Mouse (Mus musculus) macrophage (primary cell): ENCODE measurements around the gene Slc30a7. TPM values are rescaled to one million over a fixed set of nuclear protein-coding genes. Genes with fewer than 3 reads are reported as not detected.

ENCODE experiments used
- H3K27ac ChIP-seq: fragments of 350-480 bp; formaldehyde crosslinking; 2 replicates; pipeline ENCODE4 v1.9.0; 2021
- H3K36me3 ChIP-seq: fragments of 350-480 bp; formaldehyde crosslinking; 2 replicates; pipeline ENCODE4 v1.9.0; 2021; ENCODE audit errors: inconsistent target
- H3K4me3 ChIP-seq: fragments of 350-480 bp; formaldehyde crosslinking; 2 replicates; pipeline ENCODE4 v1.9.0; 2021; ENCODE audit errors: inconsistent target
- H3K79me2 ChIP-seq: fragments of 350-480 bp; formaldehyde crosslinking; 2 replicates; pipeline ENCODE4 v1.9.0; 2021; ENCODE audit errors: inconsistent target
- WGBS: methylation state at CpG from one replicate; pipeline ENCODE4 v1.1.7; 2026; ENCODE audit warnings: inconsistent platforms; ENCODE audit not compliant: missing documents; 5-methylcytosine and 5-hydroxymethylcytosine counted together
- polyA plus RNA-seq: library from polyadenylated mRNA; stranded (reverse); fragments of 250-400 nt; gene quantifications from 3 replicates; pipeline ENCODE4 v1.2.4, GENCODE M21; 2018; ENCODE audit warnings: inconsistent platforms
- total RNA-seq, 78 experiments: library from RNA; depleted of rRNA; stranded (reverse); fragments of 250-400 nt; gene quantifications; 1 replicate in 9 of 78; 2 replicates in 24 of 78; 3 replicates in 43 of 78; 4 replicates in 2 of 78; pipeline ENCODE4 v1.2.4; 2018; ENCODE audit warnings: inconsistent platforms in 56 of 78

Gene Slc30a7
- 100 to 1,000 TPM in 11 of 26 experiments, 10 to 100 TPM in 15; 58.0 to 206 (median 86.2) TPM for total RNA-seq (2018; cell fraction: chromatin; rRNA removed)
- total RNA-seq (2018; cell fraction: cytosol; rRNA removed): 10 to 100 TPM; 17.6 to 35.5 (median 27.8) TPM
- total RNA-seq (2018; cell fraction: nucleus; rRNA removed): 100 to 1,000 TPM in 4 of 26 experiments, 10 to 100 TPM in 22; 49.5 to 139 (median 73.7) TPM
- polyA plus RNA-seq: 11.5 to 24.3 TPM (median 16.0 TPM) in 3 replicates

- Histone ChIP-seq H3K79me2 (peaks cover 60% of the 10 kb centered on the region), H3K27ac (peak within 1 kb of the TSS; percentile 79), H3K4me3 (peak within 1 kb of the TSS; percentile 100), H3K36me3 (peaks cover 15% of the 10 kb centered on the region; the same call in 1 of the 2 replicates)
- under 1% methylated on average over 67 of the region's 67 CpGs for WGBS
Observed at GRCm38 (mm10) chr3:116006978-116007940, at the start of gene Slc30a7, which contains the start of gene Extl2. Gene Slc30a7, minus strand, starts transcription at chr3:116007406. Gene Extl2, plus strand, starts transcription at chr3:116007462.

GRCm38 (mm10) chr3:116047034-116047433 is 39.8 kb upstream of the Slc30a7 start:
- Histone ChIP-seq H3K27ac (no peak overlapping the region), H3K79me2 (no peaks in the 10 kb centered on the region), H3K36me3 (no peaks in the 10 kb centered on the region), H3K4me3 (no peak overlapping the region)
- 90% methylated on average over 5 of the region's 5 CpGs for WGBS

- WGBS: 61% methylated on average over 2 of the region's 2 CpGs
- Histone ChIP-seq H3K79me2 (no peaks in the 10 kb centered on the region), H3K4me3 (no peak overlapping the region)
Observed at GRCm38 (mm10) chr3:116046000-116046399, 38.8 kb upstream of the Slc30a7 start.

GRCm38 (mm10) chr3:116040776-116041175 is 33.6 kb upstream of the Slc30a7 start:
- Histone ChIP-seq H3K79me2 (no peaks in the 10 kb centered on the region), H3K4me3 (no peak overlapping the region), H3K27ac (no peak overlapping the region), H3K36me3 (no peaks in the 10 kb centered on the region)
- WGBS: 84% methylated on average over 3 of the region's 3 CpGs

More at GRCm38 (mm10) chr3:116046000-116046399, 38.8 kb upstream of the Slc30a7 start:
- H3K27ac ChIP-seq: no peak overlapping the region
- no peaks in the 10 kb centered on the region for H3K36me3 ChIP-seq

- Histone ChIP-seq H3K4me3 (no peak overlapping the region), H3K36me3 (no peaks in the 10 kb centered on the region), H3K79me2 (no peaks in the 10 kb centered on the region), H3K27ac (no peak overlapping the region)
- WGBS: 61% methylated on average over 3 of the region's 3 CpGs
Observed at GRCm38 (mm10) chr3:116033871-116034222, 26.6 kb upstream of the Slc30a7 start.

- no peak overlapping the region for H3K4me3 ChIP-seq
- H3K36me3 ChIP-seq: no peaks in the 10 kb centered on the region; the same call in 1 of the 2 replicates
- 64% methylated on average over 6 of the region's 6 CpGs for WGBS
- no peaks in the 10 kb centered on the region for H3K79me2 ChIP-seq
- no peak overlapping the region for H3K27ac ChIP-seq
Observed at GRCm38 (mm10) chr3:116033218-116033870, 26.1 kb upstream of the Slc30a7 start.

- WGBS: 28% methylated on average over 10 of the region's 11 CpGs
- peaks cover 12% of the 10 kb centered on the region; the same call in 1 of the 2 replicates for H3K36me3 ChIP-seq
- no peaks in the 10 kb centered on the region for H3K79me2 ChIP-seq
- H3K4me3 ChIP-seq: no peak overlapping the region
- H3K27ac ChIP-seq: no peak overlapping the region
Observed at GRCm38 (mm10) chr3:116030152-116030788, 23.1 kb upstream of the Slc30a7 start.

- Histone ChIP-seq H3K79me2 (no peaks in the 10 kb centered on the region), H3K4me3 (no peak overlapping the region), H3K27ac (no peak overlapping the region), H3K36me3 (peaks cover 12% of the 10 kb centered on the region; the same call in 1 of the 2 replicates)
- WGBS: 93% methylated on average over 20 of the region's 20 CpGs
Observed at GRCm38 (mm10) chr3:116026996-116027395, 19.8 kb upstream of the Slc30a7 start.

GRCm38 (mm10) chr3:116025701-116026100 is 18.5 kb upstream of the Slc30a7 start:
- WGBS: 92% methylated on average over 10 of the region's 10 CpGs
- Histone ChIP-seq H3K27ac (no peak overlapping the region), H3K79me2 (no peaks in the 10 kb centered on the region), H3K36me3 (peaks cover 12% of the 10 kb centered on the region; the same call in 1 of the 2 replicates), H3K4me3 (no peak overlapping the region)

GRCm38 (mm10) chr3:116024669-116025068 is 17.5 kb upstream of the Slc30a7 start:
- WGBS: 92% methylated on average over 5 of the region's 5 CpGs
- Histone ChIP-seq H3K79me2 (no peaks in the 10 kb centered on the region), H3K27ac (no peak overlapping the region), H3K36me3 (peaks cover 12% of the 10 kb centered on the region; the same call in 1 of the 2 replicates), H3K4me3 (no peak overlapping the region)

- peaks cover 12% of the 10 kb centered on the region; the same call in 1 of the 2 replicates for H3K36me3 ChIP-seq
- H3K27ac ChIP-seq: no peak overlapping the region
- 92% methylated on average over 10 of the region's 12 CpGs for WGBS
Observed at GRCm38 (mm10) chr3:116024236-116024635, 17.0 kb upstream of the Slc30a7 start.

GRCm38 (mm10) chr3:116019136-116019535 is 11.9 kb upstream of the Slc30a7 start:
- Histone ChIP-seq H3K27ac (no peak overlapping the region), H3K36me3 (no peaks in the 10 kb centered on the region), H3K4me3 (no peak overlapping the region), H3K79me2 (no peaks in the 10 kb centered on the region)
- WGBS: 93% methylated on average over 5 of the region's 5 CpGs

More at GRCm38 (mm10) chr3:116024236-116024635, 17.0 kb upstream of the Slc30a7 start:
- no peak overlapping the region for H3K4me3 ChIP-seq
- H3K79me2 ChIP-seq: no peaks in the 10 kb centered on the region

GRCm38 (mm10) chr3:116018606-116019005 is 11.4 kb upstream of the Slc30a7 start:
- 89% methylated on average over 4 of the region's 4 CpGs for WGBS
- Histone ChIP-seq H3K79me2 (no peaks in the 10 kb centered on the region), H3K4me3 (no peak overlapping the region), H3K36me3 (no peaks in the 10 kb centered on the region), H3K27ac (no peak overlapping the region)

- 97% methylated on average over 13 of the region's 13 CpGs for WGBS
- no peaks in the 10 kb centered on the region for H3K79me2 ChIP-seq
- no peaks in the 10 kb centered on the region for H3K36me3 ChIP-seq
- H3K27ac ChIP-seq: no peak overlapping the region
- no peak overlapping the region for H3K4me3 ChIP-seq
Observed at GRCm38 (mm10) chr3:116016116-116016515, 8.9 kb upstream of the Slc30a7 start.
